Mouse (Mus musculus): ENCODE measurements around the gene Dcun1d4. TPM values are rescaled to one million over a fixed set of nuclear protein-coding genes. Genes with fewer than 3 reads are reported as not detected.
A peak's percentile ranks its signal among the peaks of the same experiment; 100 is the strongest.

The Dcun1d4 gene
- total RNA-seq (2014; rRNA removed) (27.4 and 28.2 TPM in 2 replicates), polyA plus RNA-seq (2015; fragmentation: Nextera tagmentation; extraction: Ambion mirVana) (33.7 and 42.4 TPM in 2 replicates)

- TF ChIP-seq CTCF (IDR thresholded peaks at IDR 0.05; ENCODE audit: low read depth), result no peak
- Histone ChIP-seq H3K9me3 (ENCODE audit: low read length) (no peaks in the 10 kb centered on the region), H3K36me3 (ENCODE audit: insufficient read depth) (no peaks in the 10 kb centered on the region), H3K27me3 (ENCODE audit: insufficient read depth, low read length) (no peaks in the 10 kb centered on the region), H3K4me2 (ENCODE audit: low read depth) (no peak within 1 kb of the TSS), H3K4me1 (ENCODE audit: insufficient read depth) (no peaks in the 10 kb centered on the region; the same call in 1 of the 2 replicates), H3K27ac (ENCODE audit: low read depth, low read length) (no peak within 1 kb of the TSS), H3K9ac (no peak within 1 kb of the TSS), H3K4me3 (ENCODE audit: low read depth, low read length) (no peak within 1 kb of the TSS)
- WGBS, result 80% methylated on average over 7 of the region's 7 CpGs
- DNase-seq (no peak), ATAC-seq (no peak)
These were observed at the start of gene Dcun1d4 for GRCm38 (mm10) chr5:73480700-73481099. Dcun1d4 (plus strand) TSS chr5:73481000.

GRCm38 (mm10) chr5:73431581-73431980 lies 49.2 kb upstream of the Dcun1d4 start:
- Histone ChIP-seq H3K4me2 (ENCODE audit: low read depth) (0 out of 2 replicates have a peak overlapping the region, but pooled peaks have one; percentile 15), H3K4me1 (ENCODE audit: insufficient read depth) (no peaks in the 10 kb centered on the region), H3K9ac (peak overlapping the region; percentile 40), H3K4me3 (ENCODE audit: low read depth, low read length) (no peak overlapping the region), H3K27me3 (ENCODE audit: insufficient read depth, low read length) (no peaks in the 10 kb centered on the region), H3K9me3 (ENCODE audit: low read length) (no peaks in the 10 kb centered on the region), H3K27ac (ENCODE audit: low read depth, low read length) (no peak overlapping the region), H3K36me3 (ENCODE audit: insufficient read depth) (no peaks in the 10 kb centered on the region)
- WGBS, result 19% methylated on average over 14 of the region's 14 CpGs
- peak; percentile 94 for TF ChIP-seq CTCF (IDR thresholded peaks at IDR 0.05; ENCODE audit: low read depth)
- peak; percentile 96 for ATAC-seq
- DNase-seq, result peak; percentile 93

- Histone ChIP-seq H3K9me3 (ENCODE audit: low read length) (no peaks in the 10 kb centered on the region), H3K27me3 (ENCODE audit: insufficient read depth, low read length) (no peaks in the 10 kb centered on the region), H3K4me2 (ENCODE audit: low read depth) (no peak overlapping the region), H3K4me1 (ENCODE audit: insufficient read depth) (no peaks in the 10 kb centered on the region), H3K4me3 (ENCODE audit: low read depth, low read length) (no peak overlapping the region), H3K9ac (no peak overlapping the region), H3K36me3 (ENCODE audit: insufficient read depth) (no peaks in the 10 kb centered on the region), H3K27ac (ENCODE audit: low read depth, low read length) (no peak overlapping the region)
- DNase-seq (no peak), ATAC-seq (no peak)
- WGBS, result 88% methylated on average over 6 of the region's 6 CpGs
- TF ChIP-seq CTCF (IDR thresholded peaks at IDR 0.05; ENCODE audit: low read depth), result no peak
These were observed 48.0 kb upstream of the Dcun1d4 start for GRCm38 (mm10) chr5:73432805-73433204.

- DNase-seq (no peak), ATAC-seq (no peak)
- 80% methylated on average over 7 of the region's 7 CpGs for WGBS
- TF ChIP-seq CTCF (IDR thresholded peaks at IDR 0.05; ENCODE audit: low read depth), result no peak
- Histone ChIP-seq H3K9me3 (ENCODE audit: low read length) (no peaks in the 10 kb centered on the region), H3K4me2 (ENCODE audit: low read depth) (no peak overlapping the region), H3K27ac (ENCODE audit: low read depth, low read length) (no peak overlapping the region), H3K4me1 (ENCODE audit: insufficient read depth) (no peaks in the 10 kb centered on the region), H3K27me3 (ENCODE audit: insufficient read depth, low read length) (no peaks in the 10 kb centered on the region), H3K4me3 (ENCODE audit: low read depth, low read length) (no peak overlapping the region), H3K9ac (no peak overlapping the region), H3K36me3 (ENCODE audit: insufficient read depth) (no peaks in the 10 kb centered on the region)
These were observed 46.0 kb upstream of the Dcun1d4 start for GRCm38 (mm10) chr5:73434764-73435163.

- Histone ChIP-seq H3K9me3 (ENCODE audit: low read length) (no peaks in the 10 kb centered on the region), H3K4me3 (ENCODE audit: low read depth, low read length) (no peak overlapping the region), H3K27ac (ENCODE audit: low read depth, low read length) (no peak overlapping the region), H3K4me2 (ENCODE audit: low read depth) (no peak overlapping the region), H3K4me1 (ENCODE audit: insufficient read depth) (no peaks in the 10 kb centered on the region), H3K27me3 (ENCODE audit: insufficient read depth, low read length) (no peaks in the 10 kb centered on the region), H3K36me3 (ENCODE audit: insufficient read depth) (no peaks in the 10 kb centered on the region), H3K9ac (no peak overlapping the region)
- no peak for DNase-seq
- TF ChIP-seq CTCF (IDR thresholded peaks at IDR 0.05; ENCODE audit: low read depth), result no peak
- 80% methylated on average over 9 of the region's 9 CpGs for WGBS
- ATAC-seq, result no peak
These were observed 38.6 kb upstream of the Dcun1d4 start for GRCm38 (mm10) chr5:73442176-73442575.

GRCm38 (mm10) chr5:73450276-73450675 lies 30.5 kb upstream of the Dcun1d4 start:
- no peak for TF ChIP-seq CTCF (IDR thresholded peaks at IDR 0.05; ENCODE audit: low read depth)
- Histone ChIP-seq H3K4me1 (ENCODE audit: insufficient read depth) (no peaks in the 10 kb centered on the region), H3K4me3 (ENCODE audit: low read depth, low read length) (no peak overlapping the region), H3K9ac (no peak overlapping the region), H3K4me2 (ENCODE audit: low read depth) (no peak overlapping the region), H3K9me3 (ENCODE audit: low read length) (no peaks in the 10 kb centered on the region), H3K27ac (ENCODE audit: low read depth, low read length) (no peak overlapping the region), H3K27me3 (ENCODE audit: insufficient read depth, low read length) (no peaks in the 10 kb centered on the region), H3K36me3 (ENCODE audit: insufficient read depth) (no peaks in the 10 kb centered on the region)
- no peak for DNase-seq
- no peak for ATAC-seq
- WGBS, result 75% methylated on average over 1 of the region's 1 CpGs

- Histone ChIP-seq H3K4me2 (ENCODE audit: low read depth) (no peak overlapping the region), H3K36me3 (ENCODE audit: insufficient read depth) (no peaks in the 10 kb centered on the region), H3K9me3 (ENCODE audit: low read length) (no peaks in the 10 kb centered on the region), H3K4me1 (ENCODE audit: insufficient read depth) (no peaks in the 10 kb centered on the region), H3K27me3 (ENCODE audit: insufficient read depth, low read length) (no peaks in the 10 kb centered on the region), H3K27ac (ENCODE audit: low read depth, low read length) (no peak overlapping the region), H3K4me3 (ENCODE audit: low read depth, low read length) (no peak overlapping the region), H3K9ac (no peak overlapping the region)
- ATAC-seq (no peak), DNase-seq (no peak)
- WGBS, result 73% methylated on average over 2 of the region's 2 CpGs
- TF ChIP-seq CTCF (IDR thresholded peaks at IDR 0.05; ENCODE audit: low read depth), result no peak
These were observed 26.1 kb upstream of the Dcun1d4 start for GRCm38 (mm10) chr5:73454502-73455306.
